Mouse (Mus musculus): ENCODE measurements around the gene Lypd5.

GRCm38 (mm10) chr7:24373538-24374379 lies 24.8 kb downstream of the Lypd5 start:
- TF ChIP-seq CTCF (IDR thresholded peaks at IDR 0.05; ENCODE audit: low read depth) (no peak), EP300 (optimal IDR thresholded peaks at IDR 0.05) (no peak)

All from stomach, postnatal 0 days (tissue).